Mouse (Mus musculus) urinary bladder, postnatal 36 days (tissue): ENCODE measurements at regions not wholly inside any gene's neighbourhood (a gene's known extent, or its start where the extent isn't known, plus 50 kb on each side); places are given as distances from the start of the nearest gene placed in this dataset.

ENCODE experiments used
- DNase-seq, 2 experiments: peaks; one replicate each; pipeline ENCODE4 v3.0.0; 2022; ENCODE audit warnings: low spot score in 2 of 2, mixed read lengths in 1 of 2

GRCm38 (mm10) chr16:95057596-95057995, 60.1 kb upstream of the Kcnj6 start:
- no peak for DNase-seq

- no peak for DNase-seq
Measured at GRCm38 (mm10) chr16:95064423-95064822, 66.9 kb upstream of the Kcnj6 start.

GRCm38 (mm10) chr16:95066687-95067086, 69.2 kb upstream of the Kcnj6 start:
- no peak for DNase-seq

- no peak for DNase-seq
Measured at GRCm38 (mm10) chr16:95092471-95093221, 95.1 kb upstream of the Kcnj6 start.

- DNase-seq = peak; percentile 8 to 12
Measured at GRCm38 (mm10) chr16:95093753-95094152, 96.3 kb upstream of the Kcnj6 start.

- no peak for DNase-seq
Measured at GRCm38 (mm10) chr16:95100954-95101353, 103.5 kb upstream of the Kcnj6 start.

- DNase-seq = no peak
Measured at GRCm38 (mm10) chr16:95117531-95117930, 120.0 kb upstream of the Kcnj6 start.

- DNase-seq = no peak
Measured at GRCm38 (mm10) chr16:95119293-95119692, 121.8 kb upstream of the Kcnj6 start.

- no peak for DNase-seq
Measured at GRCm38 (mm10) chr16:95122048-95122447, 124.5 kb upstream of the Kcnj6 start.

GRCm38 (mm10) chr16:95127616-95128015, 129.7 kb upstream of the Kcnj15 start:
- no peak for DNase-seq

- DNase-seq = no peak
Measured at GRCm38 (mm10) chr16:95131815-95132214, 125.5 kb upstream of the Kcnj15 start.

- DNase-seq = no peak
Measured at GRCm38 (mm10) chr16:95138809-95139208, 118.5 kb upstream of the Kcnj15 start.

- no peak for DNase-seq
Measured at GRCm38 (mm10) chr16:95141510-95142394, 115.6 kb upstream of the Kcnj15 start.

- DNase-seq = no peak
Measured at GRCm38 (mm10) chr16:95150499-95150898, 106.9 kb upstream of the Kcnj15 start.

GRCm38 (mm10) chr16:95151499-95151898, 105.9 kb upstream of the Kcnj15 start:
- no peak for DNase-seq

GRCm38 (mm10) chr16:95151914-95152313, 105.4 kb upstream of the Kcnj15 start:
- DNase-seq = no peak

- DNase-seq = no peak
Measured at GRCm38 (mm10) chr16:95152742-95153383, 104.5 kb upstream of the Kcnj15 start.

- no peak for DNase-seq
Measured at GRCm38 (mm10) chr16:95168349-95168748, 89.0 kb upstream of the Kcnj15 start.

- DNase-seq = no peak
Measured at GRCm38 (mm10) chr16:95169346-95169745, 88.0 kb upstream of the Kcnj15 start.

GRCm38 (mm10) chr16:95180562-95180961, 76.8 kb upstream of the Kcnj15 start:
- DNase-seq = no peak

- DNase-seq = no peak
Measured at GRCm38 (mm10) chr16:95185341-95185740, 72.0 kb upstream of the Kcnj15 start.

GRCm38 (mm10) chr16:95189114-95189513, 68.2 kb upstream of the Kcnj15 start:
- no peak for DNase-seq
